Mouse (Mus musculus): ENCODE measurements around the gene Btbd35f15. TPM values are rescaled to one million over a fixed set of nuclear protein-coding genes. Genes with fewer than 3 reads are reported as not detected.
"Not testable (repeated sequence)": the region's sequence is repeated elsewhere in the genome, so short reads cannot be mapped to it uniquely, and the experiment has no call there.

The Btbd35f15 gene
- polyA plus RNA-seq (2015; fragmentation: Nextera tagmentation; extraction: Ambion mirVana) = not detected in 2 replicates

DNA sequence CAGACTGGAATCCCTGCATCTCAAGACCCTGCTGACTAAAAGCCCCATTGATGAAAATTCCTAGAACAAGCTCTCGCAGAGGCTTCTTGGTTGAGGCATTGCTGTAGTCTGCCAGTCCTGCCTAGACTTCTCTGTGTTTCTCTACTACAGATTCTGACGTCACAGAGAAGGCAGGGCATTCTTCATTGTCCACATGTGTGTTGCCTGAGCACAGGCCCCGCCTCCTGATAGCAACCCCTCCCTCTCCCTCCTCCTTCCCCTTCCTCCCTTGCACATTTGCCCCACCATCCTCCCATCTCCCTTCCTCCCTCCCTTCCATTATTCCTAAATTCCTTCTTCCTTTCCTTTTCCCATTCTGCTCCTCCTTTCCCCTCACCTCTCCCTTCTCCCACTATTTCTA, at the start of gene Btbd35f15:
Gene Btbd35f15 (minus strand): TSS at position 101 of the 400 bp plus-strand sequence.
- H3K4me2 ChIP-seq; ATAC-seq (ENCODE audit: insufficient read depth); H3K27ac ChIP-seq (replicated peaks); H3K9ac ChIP-seq; H3K4me3 ChIP-seq (replicated peaks); H3K27me3 ChIP-seq; H3K9me3 ChIP-seq (replicated peaks); H3K4me1 ChIP-seq (replicated peaks); H3K36me3 ChIP-seq (replicated peaks): not testable (repeated sequence)
- WGBS (ENCODE audit: insufficient replicate concordance) = no CpG with 5 or more reads among the region's 3 CpGs

Other genes with a start within 250 kb of the Btbd35f15 start
- not detected in 2 replicates for gene Btbd35f13, start 79.9 kb upstream of the Btbd35f15 start, polyA plus RNA-seq (2015; fragmentation: Nextera tagmentation; extraction: Ambion mirVana)
- not detected in 2 replicates for gene Btbd35f14, start 125.0 kb upstream of the Btbd35f15 start, polyA plus RNA-seq (2015; fragmentation: Nextera tagmentation; extraction: Ambion mirVana)